Mouse (Mus musculus) left cerebral cortex, postnatal 10 days (tissue): ENCODE data around the gene Klk6. TPM values are rescaled to one million over a fixed set of nuclear protein-coding genes. Genes with fewer than 3 reads are reported as not detected.

Experiments used
- DNase-seq, 2 experiments: peaks; one replicate each; pipeline ENCODE4 v3.0.0; 2021 to 2022; ENCODE audit warnings: low spot score in 2 of 2, mixed read lengths in 1 of 2; ENCODE audit errors: extremely low spot score in 1 of 2
- intact Hi-C: fragments of 180-260 bp; cut with DNase I; formaldehyde crosslinking; loops from one replicate; pipeline ENCODE4 v1.15.1; 2025
- total RNA-seq, 2 experiments: library from RNA; stranded (reverse); gene quantifications; 2 replicates each; pipeline ENCODE4 v1.2.3; 2021

The Klk6 gene
- total RNA-seq, 2 experiments from 2014 or later = not detected

DNA sequence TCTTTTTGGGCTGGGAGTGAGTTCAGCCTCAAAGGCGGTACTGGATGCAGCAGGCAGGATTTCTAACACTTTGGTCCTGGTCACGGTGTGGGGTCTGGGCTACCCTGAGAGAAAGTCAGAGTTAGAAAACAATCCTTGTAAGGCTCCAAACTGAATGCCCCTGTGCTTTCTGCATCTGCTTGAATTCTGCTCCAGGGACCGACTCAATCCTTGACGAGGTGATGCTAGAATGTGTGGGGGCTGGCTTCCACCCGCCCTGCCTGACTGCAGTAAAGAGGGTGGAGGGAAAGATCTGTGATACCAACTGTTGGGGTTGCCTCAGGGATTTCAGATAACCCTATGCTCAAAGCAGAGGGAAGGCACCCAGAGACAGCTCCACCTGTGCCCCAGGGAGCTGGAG is 13.3 kb upstream of the Klk6 start, which contains the start of gene Klk7:
Klk7 (plus strand) TSS at position 301 of the 400 bp plus-strand sequence.
- no peak for DNase-seq
- intact Hi-C loops = no loop called here

GRCm38 (mm10) chr7:43815211-43815610 is 9.1 kb upstream of the Klk6 start:
- DNase-seq = no peak
- intact Hi-C loops = no loop called here

GRCm38 (mm10) chr7:43816746-43817145 is 7.6 kb upstream of the Klk6 start:
- DNase-seq = no peak
- intact Hi-C loops = no loop called here

- DNase-seq = no peak
- intact Hi-C loops = loop anchor here (5.0 kb wide), 1 partner anchor 41 kb away; no protein-coding TSS in a partner anchor
These were observed 2.7 kb upstream of the Klk6 start for GRCm38 (mm10) chr7:43821581-43821980.

DNA sequence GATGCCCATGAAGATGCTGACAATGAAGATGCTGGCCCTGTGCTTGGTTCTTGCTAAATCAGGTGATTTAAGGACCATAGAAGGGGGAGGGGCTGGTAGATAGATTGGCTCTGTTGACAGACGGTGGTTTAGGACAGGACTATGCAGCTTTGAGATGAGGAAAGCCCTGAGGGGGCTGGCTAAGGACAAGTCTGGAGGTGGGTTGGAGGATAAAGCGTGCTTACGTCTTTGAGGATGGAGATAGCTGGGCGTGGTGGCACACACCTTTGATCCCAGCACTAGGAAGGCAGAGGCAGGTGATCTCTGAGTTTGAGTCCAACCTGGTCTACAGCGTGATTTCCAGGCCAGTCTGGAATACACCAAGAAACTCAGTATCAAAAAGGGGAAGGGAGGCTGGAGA is 1.8 kb downstream of the Klk6 start:
- intact Hi-C loops = no loop called here
- DNase-seq = no peak

- intact Hi-C loops = no loop called here
- DNase-seq = no peak
These were observed 3.4 kb downstream of the Klk6 start for GRCm38 (mm10) chr7:43827706-43828105.

- DNase-seq = no peak
- intact Hi-C loops = no loop called here
These were observed 4.7 kb downstream of the Klk6 start for GRCm38 (mm10) chr7:43829006-43829405.

DNA sequence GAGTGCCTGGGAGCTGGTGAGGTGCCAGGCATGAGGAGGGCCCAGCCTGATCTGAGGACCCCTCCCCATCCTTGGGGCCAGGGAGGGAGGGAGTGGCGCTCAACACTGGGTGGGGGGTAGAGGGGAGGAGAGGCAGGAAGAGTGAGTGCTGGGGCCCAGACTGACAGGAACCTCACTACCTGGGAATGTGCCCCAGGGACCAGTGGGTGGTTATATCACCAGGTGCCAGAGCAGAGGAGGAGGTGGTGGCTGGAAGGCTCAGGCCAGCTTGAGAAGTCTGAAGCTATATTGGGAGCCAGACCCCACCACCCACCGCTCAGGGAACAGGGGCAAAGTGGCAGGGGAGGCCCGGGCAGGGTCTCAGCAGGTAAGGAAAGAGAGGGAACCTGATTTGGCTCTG is 17.4 kb downstream of the Klk6 start, which contains the start of gene Klk5:
Klk5 (plus strand) TSS at position 271 of the 400 bp plus-strand sequence.
- intact Hi-C loops = no loop called here
- DNase-seq = no peak

DNA sequence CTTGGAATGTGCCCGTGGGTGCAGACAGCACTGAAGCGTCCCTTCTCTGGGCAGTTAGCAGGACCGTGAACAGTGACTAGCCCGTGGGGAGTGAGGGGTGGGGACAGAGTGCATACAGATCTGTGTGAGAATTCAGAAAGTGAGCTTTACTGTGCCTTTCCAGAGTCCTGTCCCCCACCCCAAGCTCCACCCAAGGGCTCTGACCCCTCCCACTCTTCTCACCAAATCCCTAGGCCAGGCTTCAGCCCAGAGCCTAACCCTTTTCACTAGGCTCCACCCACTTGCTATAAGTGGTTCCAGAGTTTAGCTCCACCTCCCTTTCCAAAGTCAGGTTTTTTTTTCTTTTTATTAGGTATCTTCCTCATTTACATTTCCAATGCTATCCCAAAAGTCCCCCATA is 19.5 kb downstream of the Klk6 start:
- DNase-seq = no peak
- intact Hi-C loops = no loop called here

- no peak for DNase-seq
- intact Hi-C loops = no loop called here
These were observed 27.3 kb downstream of the Klk6 start for GRCm38 (mm10) chr7:43851616-43852015.

DNA sequence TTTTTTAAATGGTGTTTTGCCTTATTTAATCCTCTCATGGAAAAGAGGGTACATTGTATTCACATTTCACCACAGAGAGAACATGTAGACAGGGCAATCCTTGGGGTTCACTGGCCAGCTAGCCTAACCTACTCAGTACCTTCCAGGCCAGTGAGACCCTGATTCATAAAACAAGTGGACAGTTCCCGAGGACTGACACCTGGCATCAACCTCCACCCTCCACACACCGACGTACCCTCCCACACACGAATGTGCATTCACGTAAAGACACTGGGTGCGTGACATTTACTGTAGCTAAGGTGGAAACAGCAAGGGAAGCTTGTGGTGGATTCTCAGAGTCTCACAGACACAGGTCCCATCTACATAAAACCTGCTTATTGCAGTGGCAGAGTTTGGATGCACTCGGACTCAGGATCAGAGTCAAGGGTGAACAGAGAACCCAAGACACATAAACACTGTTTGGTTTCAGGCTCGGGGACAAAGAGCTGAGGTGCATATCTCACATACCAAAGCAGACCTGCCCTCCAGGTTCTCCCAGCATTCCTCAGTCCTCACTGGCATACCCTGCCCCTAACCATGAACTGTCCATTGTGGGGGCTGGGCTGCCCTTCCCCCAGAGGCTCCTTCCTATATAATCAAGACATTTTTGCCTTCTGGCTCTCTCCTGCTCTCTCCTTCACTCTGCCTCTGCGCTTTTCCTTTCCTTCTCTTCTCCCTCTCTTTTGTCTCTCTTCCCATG is 30.5 kb downstream of the Klk6 start:
- no peak for DNase-seq
- intact Hi-C loops = no loop called here

GRCm38 (mm10) chr7:43855709-43856108 is 31.4 kb downstream of the Klk6 start:
- intact Hi-C loops = no loop called here
- no peak for DNase-seq

GRCm38 (mm10) chr7:43856307-43856706 is 32.0 kb downstream of the Klk6 start:
- intact Hi-C loops = no loop called here
- DNase-seq = no peak

DNA sequence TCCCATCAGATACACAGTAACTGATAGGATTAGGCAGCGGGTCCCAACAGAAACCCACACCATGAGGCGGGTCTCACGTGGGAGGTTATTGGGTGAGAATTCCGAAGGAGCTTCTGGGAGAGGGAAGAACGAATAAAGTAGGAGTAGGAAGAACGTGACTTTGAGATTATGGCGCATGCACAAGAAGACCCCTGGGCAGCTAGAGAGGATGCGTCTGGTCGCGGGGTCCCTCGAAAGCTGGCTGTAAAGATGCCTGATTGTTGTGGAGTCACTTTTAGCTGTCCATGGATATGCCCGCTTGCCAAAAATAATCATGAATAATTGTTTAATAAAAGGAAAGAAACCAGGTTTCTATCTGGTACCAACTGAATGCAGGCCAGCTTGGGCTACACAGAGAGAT is 33.2 kb downstream of the Klk6 start:
- intact Hi-C loops = no loop called here
- no peak for DNase-seq

DNA sequence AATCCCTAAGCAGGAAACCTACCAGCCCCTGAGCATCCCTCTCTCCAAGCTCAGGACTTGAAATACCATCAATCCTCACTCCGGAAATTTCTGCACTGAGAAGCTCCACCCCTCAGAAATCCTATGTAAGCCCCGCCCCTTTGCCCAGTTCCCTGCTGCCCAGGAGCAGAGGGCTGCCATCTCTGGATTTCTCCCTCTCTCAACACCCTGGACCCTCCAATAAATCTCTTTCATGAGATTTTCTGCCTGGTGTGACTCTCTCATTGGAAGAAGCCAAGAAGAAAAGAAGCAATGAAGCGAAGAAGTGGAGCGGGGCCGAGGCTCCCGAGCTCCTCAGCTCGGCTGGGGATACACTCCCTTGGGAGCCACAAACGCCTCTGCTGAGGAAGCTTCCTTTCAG is 36.1 kb downstream of the Klk6 start:
- intact Hi-C loops = loop anchor here (5.0 kb wide), 1 partner anchor 38 kb away; the partner anchor contains the start of gene Klk6

DNA sequence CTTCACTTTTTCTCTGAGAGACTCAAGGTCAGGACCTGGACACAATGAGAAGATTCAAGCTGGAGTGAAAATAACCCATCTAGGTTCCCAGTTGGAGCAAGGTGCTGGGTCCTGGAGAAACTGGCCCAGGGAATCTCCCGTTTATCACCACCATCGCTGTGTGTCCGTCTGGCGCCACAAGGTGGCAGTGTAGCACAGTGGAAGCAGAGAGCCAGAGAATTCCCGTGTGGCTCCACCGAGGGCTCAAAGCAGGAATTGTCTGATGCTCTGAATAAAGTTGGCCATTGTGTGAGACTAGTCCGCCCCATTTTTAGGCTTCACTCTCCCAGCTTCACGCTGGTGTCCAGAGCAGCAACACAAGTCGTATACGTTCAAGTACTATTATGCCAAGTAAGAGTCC is 48.9 kb downstream of the Klk6 start:
- intact Hi-C loops = no loop called here
- DNase-seq = peak; percentile 78 to 83

More for the DNA sequence above, 36.1 kb downstream of the Klk6 start:
- no peak for DNase-seq

GRCm38 (mm10) chr7:43873674-43874073 is 49.4 kb downstream of the Klk6 start:
- intact Hi-C loops = no loop called here
- DNase-seq = no peak

DNA sequence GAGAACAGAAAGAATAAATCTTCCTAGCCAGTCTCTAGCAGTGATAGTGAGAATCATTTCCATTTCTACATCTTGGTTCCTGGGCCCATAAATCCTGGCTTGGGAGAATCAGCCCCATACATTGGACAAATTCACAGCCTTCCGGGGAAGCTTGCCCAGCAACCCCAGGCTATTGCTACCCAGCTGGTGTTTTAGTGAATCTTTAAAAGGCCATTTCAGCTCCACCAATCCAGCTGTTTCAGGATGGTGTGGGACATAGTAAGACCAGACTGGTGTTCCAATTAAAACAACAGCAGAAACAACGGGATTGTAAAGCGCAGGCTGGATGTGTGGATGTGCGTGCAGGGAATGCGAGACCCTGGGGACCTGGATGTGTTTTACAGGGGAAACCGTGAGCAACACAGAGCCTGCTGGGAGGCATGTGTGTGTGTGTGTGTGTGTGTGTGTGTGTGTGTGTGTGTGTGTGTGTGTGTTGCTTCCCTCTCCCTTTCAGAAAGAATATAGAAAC is 50.6 kb downstream of the Klk6 start:
- no peak for DNase-seq
- intact Hi-C loops = no loop called here

DNA sequence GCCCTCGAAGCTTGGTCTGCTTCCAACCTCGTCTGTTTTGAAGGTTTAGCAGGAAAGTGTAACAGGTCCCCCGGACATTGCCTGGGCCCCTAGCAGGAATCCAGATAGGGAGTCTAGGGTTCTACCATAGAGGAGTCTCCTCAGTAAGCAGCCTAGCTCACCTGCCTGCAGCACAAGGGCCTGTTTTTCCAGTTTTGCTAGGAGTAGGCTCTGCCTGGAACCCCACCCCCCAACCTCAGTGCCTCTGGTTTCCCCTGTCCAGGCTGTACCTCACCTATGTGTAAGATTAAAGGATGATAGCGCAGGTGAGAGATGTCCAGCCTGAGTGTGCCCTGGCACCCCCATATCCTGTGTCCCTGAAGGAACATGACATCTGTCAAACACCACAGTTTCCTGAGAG is 52.1 kb downstream of the Klk6 start:
- intact Hi-C loops = no loop called here
- no peak for DNase-seq

GRCm38 (mm10) chr7:43878281-43878680 is 54.0 kb downstream of the Klk6 start:
- intact Hi-C loops = no loop called here
- DNase-seq = no peak

GRCm38 (mm10) chr7:43880912-43881311 is 56.6 kb downstream of the Klk6 start, which contains the start of gene Klk4:
Gene Klk4, plus strand, starts transcription at chr7:43881160.
- DNase-seq = no peak
- intact Hi-C loops = no loop called here
